Mouse (Mus musculus) liver, embryonic 14.5 days (tissue): ENCODE measurements around the gene Cfap44.
A peak's percentile ranks its signal among the peaks of the same experiment; 100 is the strongest.

Experiments used
- CTCF ChIP-seq: IDR thresholded peaks from 2 replicates; pipeline ENCODE4 v1.5.1; 2016; ENCODE audit warnings: antibody characterized with exemption, low read depth, control low read depth
- EP300 ChIP-seq: IDR thresholded peaks from 2 replicates; pipeline ENCODE4 v1.6.1; 2016; ENCODE audit warnings: antibody characterized with exemption, low read depth

DNA sequence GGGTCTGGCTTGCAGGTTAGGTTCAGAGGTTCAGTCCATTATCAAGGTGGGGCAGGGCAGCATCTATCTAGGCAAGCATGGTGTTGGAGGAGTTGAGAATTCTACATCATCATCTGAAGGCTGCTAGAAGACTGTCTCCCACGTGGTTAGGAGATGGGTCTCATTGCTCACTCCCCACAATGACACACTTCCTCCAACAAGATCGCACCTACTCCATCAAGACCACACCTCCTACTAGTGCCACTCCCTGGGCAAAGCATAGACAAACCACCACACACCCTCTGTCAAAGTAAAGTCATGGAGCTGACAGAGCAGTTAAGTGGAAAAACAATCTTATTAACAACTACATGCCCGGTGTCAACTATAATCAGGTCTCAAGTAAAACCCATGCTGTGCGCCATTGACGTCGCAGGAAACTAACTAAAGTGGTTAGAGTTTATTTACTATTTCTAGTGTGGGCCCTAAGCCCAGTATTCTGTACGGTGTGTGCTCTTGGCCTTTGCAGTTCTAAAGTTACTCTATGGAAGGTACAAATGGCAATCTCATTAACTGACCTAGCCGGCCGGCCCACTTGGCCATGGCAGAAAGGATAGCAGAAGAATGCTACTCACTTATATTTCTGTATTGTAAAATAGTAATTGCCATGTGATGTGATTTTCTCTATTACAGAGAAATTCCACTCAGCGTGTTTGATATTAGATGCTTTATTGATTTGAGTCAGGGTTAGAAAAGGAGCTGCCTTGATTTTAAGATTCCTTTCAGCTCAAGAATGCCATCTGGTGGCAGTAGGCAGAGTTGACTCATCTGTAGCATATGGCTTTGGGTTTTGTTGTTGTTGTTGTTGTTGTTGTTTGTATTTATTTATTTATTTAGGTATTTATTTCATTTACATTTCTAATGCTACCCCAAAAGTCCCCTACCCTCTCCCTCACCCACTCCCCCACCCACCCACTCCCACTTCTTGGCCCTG lies 32.4 kb upstream of the Cfap44 start:
- TF ChIP-seq CTCF (peak; percentile 76), EP300 (no peak)
